Mouse (Mus musculus) olfactory bulb, adult 2 months (tissue): Measurements from ENCODE around the gene Tll2.

Source experiments
- CTCF ChIP-seq: fragments of 200-500 bp; IDR thresholded peaks from 2 replicates; pipeline ENCODE4 v1.5.1; 2012; ENCODE audit warnings: low read depth, mild to moderate bottlenecking, low read length, moderate library complexity; ENCODE audit not compliant: insufficient read depth
- POLR2A ChIP-seq: fragments of 200-500 bp; IDR thresholded peaks from 2 replicates; pipeline ENCODE4 v1.6.1; 2012; ENCODE audit warnings: mild to moderate bottlenecking, low read depth, low read length, moderate library complexity; ENCODE audit not compliant: insufficient read depth

DNA sequence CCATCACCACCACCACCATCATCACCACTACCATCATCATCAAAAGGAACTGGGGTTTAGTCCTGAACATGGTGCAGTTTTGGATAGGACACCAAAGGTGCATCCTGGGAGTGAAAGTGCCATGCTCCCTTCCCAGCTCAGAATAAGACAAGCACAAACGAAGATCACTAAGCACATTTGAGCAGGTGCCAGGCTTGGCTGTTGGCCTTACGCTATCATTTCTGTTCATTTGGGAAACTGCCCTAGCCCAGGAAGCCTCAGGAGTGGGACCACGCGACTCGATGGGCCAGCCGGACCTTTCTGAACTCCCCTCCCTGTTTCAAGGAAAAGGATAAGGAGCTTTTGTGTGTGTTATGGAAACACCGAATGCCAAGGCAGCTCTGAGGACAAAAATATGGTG is 98.0 kb downstream of the Tll2 start:
- TF ChIP-seq CTCF (no peak), POLR2A (no peak)
